Mouse (Mus musculus) left cerebral cortex, adult 6 months (tissue): ENCODE data around the gene Gm13272. TPM values are rescaled to one million over a fixed set of nuclear protein-coding genes. Genes with fewer than 3 reads are reported as not detected.

ENCODE experiments used
- long read RNA-seq, 2 experiments: library from polyadenylated mRNA; unstranded; transcript quantifications; one replicate each; pipeline ENCODE4 v2.0.0; 2019 to 2020
- polyA plus RNA-seq: library from polyadenylated mRNA; unstranded; fragments of <200 nt; fragmentation: Nextera tagmentation; gene quantifications from 2 replicates; pipeline ENCODE4 v1.2.3, GENCODE M21; 2021

Gm13272 gene
- not detected in 2 replicates for polyA plus RNA-seq
- long read RNA-seq, experiment 1: 0 reads
- long read RNA-seq, experiment 2: 0 reads

GRCm38 (mm10) chr4:88779550-88779949 is at the start of gene Gm13272:
Gene Gm13272 (plus strand): TSS chr4:88779850.

GRCm38 (mm10) chr4:88754818-88755340 is 24.8 kb upstream of the Gm13272 start, which contains the start of gene Gm13271:
Gene Gm13271 (plus strand): TSS chr4:88754868.

GRCm38 (mm10) chr4:88759610-88760268 is 19.9 kb upstream of the Gm13272 start, which contains the start of gene Gm13283:
Gene Gm13283 (plus strand): TSS chr4:88760119.

GRCm38 (mm10) chr4:88773534-88773933 is 6.1 kb upstream of the Gm13272 start, which contains the start of gene Gm13290:
Gene Gm13290 (plus strand): TSS chr4:88773834.

GRCm38 (mm10) chr4:88776622-88777021 is 3.0 kb upstream of the Gm13272 start, which contains the start of gene Gm13289:
Gene Gm13289 (plus strand): TSS chr4:88776922.

GRCm38 (mm10) chr4:88781831-88782230 is 2.2 kb downstream of the Gm13272 start, which contains the start of gene Ifnz:
Gene Ifnz (plus strand): TSS chr4:88782131.

GRCm38 (mm10) chr4:88785409-88785808 is 5.8 kb downstream of the Gm13272 start, which contains the start of gene Gm13276:
Gene Gm13276 (plus strand): TSS chr4:88785709.

GRCm38 (mm10) chr4:88788402-88788801 is 8.8 kb downstream of the Gm13272 start, which contains the start of gene Gm13277:
Gene Gm13277 (plus strand): TSS chr4:88788632.

GRCm38 (mm10) chr4:88791250-88791649 is 11.6 kb downstream of the Gm13272 start, which contains the start of gene Gm13278:
Gene Gm13278 (plus strand): TSS chr4:88791550.

GRCm38 (mm10) chr4:88793936-88794675 is 14.5 kb downstream of the Gm13272 start, which contains the start of gene Gm13275:
Gene Gm13275 (plus strand): TSS chr4:88794487.

GRCm38 (mm10) chr4:88797097-88797496 is 17.4 kb downstream of the Gm13272 start, which contains the start of gene Gm13279:
Gene Gm13279 (plus strand): TSS chr4:88797397.

GRCm38 (mm10) chr4:88799365-88799764 is 19.7 kb downstream of the Gm13272 start, which contains the start of gene Gm13285:
Gene Gm13285 (plus strand): TSS chr4:88799665.

GRCm38 (mm10) chr4:88802954-88803353 is 23.3 kb downstream of the Gm13272 start, which contains the start of gene Gm13287:
Gene Gm13287 (plus strand): TSS chr4:88803254.

GRCm38 (mm10) chr4:88805231-88805630 is 25.6 kb downstream of the Gm13272 start, which contains the start of gene Gm13288:
Gene Gm13288 (plus strand): TSS chr4:88805531.

GRCm38 (mm10) chr4:88815928-88816327 is 36.3 kb downstream of the Gm13272 start, which contains the start of gene Ifna7:
Gene Ifna7 (plus strand): TSS chr4:88816228.

GRCm38 (mm10) chr4:88819659-88820058 is 40.0 kb downstream of the Gm13272 start, which contains the start of gene Ifna11:
Gene Ifna11 (plus strand): TSS chr4:88819959.

GRCm38 (mm10) chr4:88827116-88827515 is 47.5 kb downstream of the Gm13272 start, which contains the start of gene Ifna6:
Gene Ifna6 (plus strand): TSS chr4:88827416.

Other genes starting within 250 kb of the Gm13272 start
- not detected in 2 replicates for gene Ifna15, start 221.6 kb upstream of the Gm13272 start, polyA plus RNA-seq
- not detected in 2 replicates for gene Ifna14, start 208.1 kb upstream of the Gm13272 start, polyA plus RNA-seq
- gene Ifna9, start 187.5 kb upstream of the Gm13272 start, polyA plus RNA-seq: not detected in 2 replicates
- not detected in 2 replicates for gene Ifna12, start 176.5 kb upstream of the Gm13272 start, polyA plus RNA-seq
- gene C87499, start 145.4 kb upstream of the Gm13272 start, polyA plus RNA-seq: not detected in 2 replicates
- not detected in 2 replicates for gene Ifna13, start 135.4 kb upstream of the Gm13272 start, polyA plus RNA-seq
- not detected in 2 replicates for gene Ifna16, start 102.9 kb upstream of the Gm13272 start, polyA plus RNA-seq
- not detected in 2 replicates for gene Ifna2, start 95.9 kb upstream of the Gm13272 start, polyA plus RNA-seq
- gene Ifnab, start 88.5 kb upstream of the Gm13272 start, polyA plus RNA-seq: not detected in 2 replicates
- 1.0 and 1.5 TPM in 2 replicates for gene Gm26566, start 58.0 kb upstream of the Gm13272 start, polyA plus RNA-seq
- gene Klhl9, start 57.4 kb upstream of the Gm13272 start, polyA plus RNA-seq: 57.9 and 73.6 TPM in 2 replicates
- not detected in 2 replicates for gene Gm13271, start 25.0 kb upstream of the Gm13272 start, polyA plus RNA-seq
- gene Gm13283, start 19.7 kb upstream of the Gm13272 start, polyA plus RNA-seq: not detected in 2 replicates
- not detected in 2 replicates for gene Gm13290, start 6.0 kb upstream of the Gm13272 start, polyA plus RNA-seq
- not detected in 2 replicates for gene Gm13289, start 2.9 kb upstream of the Gm13272 start, polyA plus RNA-seq
- gene Ifnz, start 2.3 kb downstream of the Gm13272 start, polyA plus RNA-seq: not detected in 2 replicates
- not detected in 2 replicates for gene Gm13276, start 5.9 kb downstream of the Gm13272 start, polyA plus RNA-seq
- gene Gm13277, start 8.8 kb downstream of the Gm13272 start, polyA plus RNA-seq: not detected in 2 replicates
- not detected in 2 replicates for gene Gm13278, start 11.7 kb downstream of the Gm13272 start, polyA plus RNA-seq
- gene Gm13275, start 14.6 kb downstream of the Gm13272 start, polyA plus RNA-seq: not detected in 2 replicates
- gene Gm13279, start 17.5 kb downstream of the Gm13272 start, polyA plus RNA-seq: not detected in 2 replicates
- not detected in 2 replicates for gene Gm13285, start 19.8 kb downstream of the Gm13272 start, polyA plus RNA-seq
- not detected in 2 replicates for gene Gm13287, start 23.4 kb downstream of the Gm13272 start, polyA plus RNA-seq
- not detected in 2 replicates for gene Gm13288, start 25.7 kb downstream of the Gm13272 start, polyA plus RNA-seq
- gene Ifna7, start 36.4 kb downstream of the Gm13272 start, polyA plus RNA-seq: not detected in 2 replicates
- not detected in 2 replicates for gene Ifna11, start 40.1 kb downstream of the Gm13272 start, polyA plus RNA-seq
- gene Ifna6, start 47.6 kb downstream of the Gm13272 start, polyA plus RNA-seq: not detected in 2 replicates
- not detected in 2 replicates for gene Ifna5, start 55.7 kb downstream of the Gm13272 start, polyA plus RNA-seq
- not detected in 2 replicates for gene Ifna4, start 62.0 kb downstream of the Gm13272 start, polyA plus RNA-seq
- gene Ifna1, start 70.2 kb downstream of the Gm13272 start, polyA plus RNA-seq: not detected in 2 replicates
- not detected in 2 replicates for gene Ifne, start 100.4 kb downstream of the Gm13272 start, polyA plus RNA-seq